Mouse (Mus musculus) brain, embryonic 14.5 days (tissue): ENCODE results near the gene Eps8.

Source experiments
- CTCF ChIP-seq: fragments of 200-500 bp; IDR thresholded peaks from 2 replicates; pipeline ENCODE4 v1.5.1; 2012; ENCODE audit warnings: inconsistent platforms, mild to moderate bottlenecking, moderate library complexity, borderline replicate concordance; ENCODE audit not compliant: insufficient read depth, insufficient read length; ENCODE audit errors: extremely low read depth
- POLR2A ChIP-seq: fragments of 200-500 bp; IDR thresholded peaks from 2 replicates; pipeline ENCODE4 v1.6.1; 2012; ENCODE audit warnings: mild to moderate bottlenecking, inconsistent platforms, borderline replicate concordance; ENCODE audit not compliant: poor library complexity, insufficient read depth, insufficient read length, severe bottlenecking; ENCODE audit errors: extremely low read depth

GRCm38 (mm10) chr6:137667665-137668064, 13.0 kb upstream of the Eps8 start:
- TF ChIP-seq CTCF, result no peak
- TF ChIP-seq POLR2A, result no peak
